Mouse (Mus musculus): ENCODE data around the gene Wdr83.

DNA sequence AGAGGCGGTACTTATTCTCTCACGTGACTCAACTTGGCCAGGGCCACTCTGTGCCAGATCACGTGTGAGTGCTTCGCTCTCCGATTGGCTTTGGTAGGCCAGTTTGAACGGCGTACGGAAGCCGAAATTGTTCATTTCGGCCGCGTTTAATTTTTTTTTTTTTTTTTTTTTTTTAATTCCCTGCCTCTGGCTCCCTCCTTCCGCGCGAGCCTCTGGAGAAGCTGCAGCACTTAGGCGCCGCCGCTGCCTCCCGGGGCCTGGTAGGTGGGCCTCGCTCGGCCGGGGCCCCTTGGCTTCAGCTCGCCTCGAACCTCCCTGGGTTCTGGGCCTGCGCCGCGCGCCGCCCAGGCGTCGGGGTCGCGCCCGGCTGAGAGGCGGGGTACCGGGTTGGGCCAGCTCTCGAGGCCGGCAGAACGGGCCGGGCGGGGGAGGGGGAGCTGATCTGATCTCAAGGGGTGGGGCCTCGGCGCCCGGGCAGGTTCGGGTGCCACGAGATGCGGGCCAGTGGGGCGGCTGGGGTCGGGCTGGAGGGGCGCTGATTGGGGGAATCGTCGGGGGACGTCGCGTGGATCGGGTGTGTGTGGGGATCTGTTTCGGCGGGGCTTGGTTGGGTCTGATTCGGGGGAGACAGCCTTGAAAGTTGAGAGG is 44.3 kb downstream of the Wdr83 start, which contains the start of gene Tnpo2:
- TF ChIP-seq CTCF (IDR thresholded peaks at IDR 0.05; ENCODE audit: low read depth): no peak
- TF ChIP-seq EP300 (optimal IDR thresholded peaks at IDR 0.05): no peak
